Mouse (Mus musculus): ENCODE data around the gene Gm8369. TPM values are rescaled to one million over a fixed set of nuclear protein-coding genes. Genes with fewer than 3 reads are reported as not detected.
"Not testable (repeated sequence)": the region's sequence is repeated elsewhere in the genome, so short reads cannot be mapped to it uniquely, and the experiment has no call there.

Gene Gm8369
- total RNA-seq, 2 experiments from 2014 or later = 0.29 TPM; not detected in 1

GRCm38 (mm10) chr19:11513458-11513857 lies 27.7 kb downstream of the Gm8369 start:
- no peak for DNase-seq (ENCODE audit: low spot score in 2 of 2)

- DNase-seq (ENCODE audit: low spot score in 2 of 2) = no peak
These were observed 30.5 kb downstream of the Gm8369 start, which contains the start of gene Ms4a6b for GRCm38 (mm10) chr19:11516246-11516645. Gene Ms4a6b (plus strand): TSS chr19:11516512.

- no peak for DNase-seq (ENCODE audit: low spot score in 2 of 2)
These were observed 31.1 kb downstream of the Gm8369 start for GRCm38 (mm10) chr19:11516845-11517244.

GRCm38 (mm10) chr19:11517373-11517772 lies 31.6 kb downstream of the Gm8369 start:
- not testable (repeated sequence) for DNase-seq (ENCODE audit: low spot score in 2 of 2)

GRCm38 (mm10) chr19:11518356-11518755 lies 32.6 kb downstream of the Gm8369 start:
- DNase-seq (ENCODE audit: low spot score in 2 of 2) = not testable (repeated sequence)

GRCm38 (mm10) chr19:11520146-11520545 lies 34.4 kb downstream of the Gm8369 start:
- DNase-seq (ENCODE audit: low spot score in 2 of 2) = no peak

GRCm38 (mm10) chr19:11533421-11533820 lies 47.7 kb downstream of the Gm8369 start:
- DNase-seq (ENCODE audit: low spot score in 2 of 2) = no peak

GRCm38 (mm10) chr19:11533888-11534445 lies 48.2 kb downstream of the Gm8369 start:
- DNase-seq (ENCODE audit: low spot score in 2 of 2) = no peak

GRCm38 (mm10) chr19:11536593-11536992 lies 50.9 kb downstream of the Gm8369 start, which contains the start of gene Ms4a4d:
Gene Ms4a4d (plus strand): TSS chr19:11536801.
- DNase-seq (ENCODE audit: low spot score in 2 of 2) = peak; percentile 17 to 31

GRCm38 (mm10) chr19:11537336-11537735 lies 51.6 kb downstream of the Gm8369 start:
- no peak for DNase-seq (ENCODE audit: low spot score in 2 of 2)

GRCm38 (mm10) chr19:11540166-11540821 lies 54.6 kb downstream of the Gm8369 start:
- not testable (repeated sequence) for DNase-seq (ENCODE audit: low spot score in 2 of 2)

GRCm38 (mm10) chr19:11544383-11544782 lies 58.6 kb downstream of the Gm8369 start:
- not testable (repeated sequence) for DNase-seq (ENCODE audit: low spot score in 2 of 2)

GRCm38 (mm10) chr19:11547911-11548310 lies 62.2 kb downstream of the Gm8369 start:
- no peak for DNase-seq (ENCODE audit: low spot score in 2 of 2)

- DNase-seq (ENCODE audit: low spot score in 2 of 2) = no peak
These were observed 69.0 kb downstream of the Gm8369 start for GRCm38 (mm10) chr19:11554726-11555125.

- DNase-seq (ENCODE audit: low spot score in 2 of 2) = not testable (repeated sequence)
These were observed 73.8 kb downstream of the Gm8369 start for GRCm38 (mm10) chr19:11559560-11559959.

Other genes starting within 250 kb of the Gm8369 start
- under 1 TPM; 0.20 to 0.23 TPM for gene Ms4a1, start 219.7 kb upstream of the Gm8369 start, total RNA-seq (2021)
- not detected for gene Ms4a5, start 202.1 kb upstream of the Gm8369 start, total RNA-seq (2021)
- gene Ms4a14, start 171.5 kb upstream of the Gm8369 start, total RNA-seq (2021) = under 1 TPM; 0.22 to 0.26 TPM
- gene Ms4a7, start 149.8 kb upstream of the Gm8369 start, total RNA-seq (2021) = 1 to 10 TPM; 2.4 to 3.7 TPM
- 1 to 10 TPM; 5.9 to 8.5 TPM for gene Ms4a4a, start 110.4 kb upstream of the Gm8369 start, total RNA-seq (2021)
- gene Ms4a4c, start 81.2 kb upstream of the Gm8369 start, total RNA-seq (2021) = not detected
- under 1 TPM; 0.47 to 0.56 TPM for gene Ms4a4b, start 42.4 kb upstream of the Gm8369 start, total RNA-seq (2021)
- gene Ms4a6c, start 16.6 kb upstream of the Gm8369 start, total RNA-seq (2021) = 10 to 100 TPM in 1 of 2 experiments, 1 to 10 TPM in 1; 6.9 to 10.3 TPM
- gene Ms4a6b, start 30.6 kb downstream of the Gm8369 start, total RNA-seq (2021) = 1 to 10 TPM; 6.2 to 7.1 TPM
- 1 to 10 TPM; 1.2 to 1.7 TPM for gene Ms4a4d, start 50.9 kb downstream of the Gm8369 start, total RNA-seq (2021)
- 1 to 10 TPM; 4.1 to 4.5 TPM for gene Ms4a6d, start 118.9 kb downstream of the Gm8369 start, total RNA-seq (2021)
- gene Ms4a2, start 137.8 kb downstream of the Gm8369 start, total RNA-seq (2021) = 1 to 10 TPM; 1.0 to 1.8 TPM
- not detected for gene Ms4a3, start 154.9 kb downstream of the Gm8369 start, total RNA-seq (2021)
- not detected for gene Oosp2, start 174.6 kb downstream of the Gm8369 start, total RNA-seq (2021)
- not detected for gene Oosp1, start 205.2 kb downstream of the Gm8369 start, total RNA-seq (2021)
- not detected for gene Oosp3, start 211.1 kb downstream of the Gm8369 start, total RNA-seq (2021)

Measured in gastrocnemius, postnatal 4 days (tissue).